Mouse (Mus musculus) midbrain, postnatal 0 days (tissue): Measurements from ENCODE around the gene Rgs17. TPM values are rescaled to one million over a fixed set of nuclear protein-coding genes. Genes with fewer than 3 reads are reported as not detected.

ENCODE experiments used
- ATAC-seq: fragments of 200-750 bp; cut with Nextera tagmentation; 2 replicates; pipeline ENCODE4 v1.8.0; 2017; ENCODE audit warnings: moderate number of reproducible peaks, mild to moderate bottlenecking, moderate TSS enrichment, moderate library complexity; ENCODE audit not compliant: low FRiP score
- DNase-seq: peaks from one replicate; pipeline ENCODE4 v3.0.0-alpha.2; 2015; ENCODE audit warnings: low spot score
- H3K27ac ChIP-seq: fragments of 300-500 bp; sonication (generic); 2 replicates; pipeline ENCODE4 v1.5.1; 2014; ENCODE audit warnings: low read depth, mild to moderate bottlenecking, low read length, mixed read lengths
- H3K27me3 ChIP-seq: fragments of 300-500 bp; sonication (generic); 2 replicates; pipeline ENCODE4 v1.6.1; 2014; ENCODE audit warnings: low read length, control low read depth, mixed read lengths; ENCODE audit not compliant: insufficient read depth
- H3K36me3 ChIP-seq: fragments of 300-500 bp; sonication (generic); 2 replicates; pipeline ENCODE4 v1.6.1; 2014; ENCODE audit warnings: low read length, control low read depth, mixed read lengths; ENCODE audit not compliant: insufficient read depth
- H3K4me1 ChIP-seq: fragments of 300-500 bp; sonication (generic); 2 replicates; pipeline ENCODE4 v1.6.1; 2014; ENCODE audit warnings: mild to moderate bottlenecking, control low read depth, antibody characterized with exemption, low read length, mixed read lengths; ENCODE audit not compliant: insufficient read depth
- H3K4me2 ChIP-seq: fragments of 300-500 bp; sonication (generic); 2 replicates; pipeline ENCODE4 v1.6.1; 2014; ENCODE audit warnings: low read depth, mild to moderate bottlenecking, low read length, mixed read lengths; ENCODE audit not compliant: poor library complexity, severe bottlenecking
- H3K4me3 ChIP-seq: fragments of 300-500 bp; sonication (generic); 2 replicates; pipeline ENCODE4 v1.5.1; 2014; ENCODE audit warnings: low read depth, mild to moderate bottlenecking, low read length, moderate library complexity
- H3K9ac ChIP-seq: fragments of 300-500 bp; sonication (generic); replicated peaks from 2 replicates; pipeline ENCODE4 v1.6.1; 2014; ENCODE audit warnings: mild to moderate bottlenecking, low read length, moderate library complexity, mixed read lengths; ENCODE audit not compliant: poor library complexity, severe bottlenecking
- H3K9me3 ChIP-seq: fragments of 300-500 bp; sonication (generic); 2 replicates; pipeline ENCODE4 v1.6.1; 2016; ENCODE audit warnings: low read length, control low read depth
- CTCF ChIP-seq: IDR thresholded peaks from 2 replicates; pipeline ENCODE4 v1.5.1; 2016; ENCODE audit warnings: antibody characterized with exemption, mild to moderate bottlenecking
- WGBS: fragments of 180-500 bp; shearing (Covaris S2); extraction: QIAGEN DNeasy Blood & Tissue Kit; methylation state at CpG from one replicate; pipeline ENCODE4 v1.1.7; 2014; 5-methylcytosine and 5-hydroxymethylcytosine counted together
- polyA plus RNA-seq: library from polyadenylated mRNA; unstranded; fragments of >200 nt; fragmentation: Nextera tagmentation; extraction: Ambion mirVana; gene quantifications from 2 replicates; pipeline ENCODE4 v1.2.1, GENCODE M21; 2015
- total RNA-seq: library from RNA; depleted of rRNA; stranded (reverse); fragments of >200 nt; gene quantifications from 2 replicates; pipeline ENCODE4 v1.2.3, GENCODE M21; 2014

Gene Rgs17
- total and polyA plus RNA-seq, 2 experiments from 2014 or later = 45.9 to 58.8 TPM

GRCm38 (mm10) chr10:5867981-5868552, 54.1 kb downstream of the Rgs17 start:
- 52% methylated on average over 11 of the region's 11 CpGs for WGBS
- peak; percentile 79 for DNase-seq

GRCm38 (mm10) chr10:5865996-5866395, 56.2 kb downstream of the Rgs17 start:
- H3K9ac ChIP-seq = no peak overlapping the region
- 66% methylated on average over 2 of the region's 2 CpGs for WGBS
- peak; percentile 55 for TF ChIP-seq CTCF
- H3K27me3 ChIP-seq = no peaks in the 10 kb centered on the region
- H3K4me1 ChIP-seq = no peaks in the 10 kb centered on the region
- ATAC-seq = no peak
- H3K4me3 ChIP-seq = no peak overlapping the region
- no peaks in the 10 kb centered on the region for H3K9me3 ChIP-seq
- DNase-seq = peak; percentile 44
- H3K27ac ChIP-seq = no peak overlapping the region
- H3K4me2 ChIP-seq = no peak overlapping the region
- peaks cover 5% of the 10 kb centered on the region; the same call in 1 of the 2 replicates for H3K36me3 ChIP-seq

More at GRCm38 (mm10) chr10:5867981-5868552, 54.1 kb downstream of the Rgs17 start:
- Histone ChIP-seq H3K9ac (no peak overlapping the region), H3K27ac (peak overlapping the region; percentile 43; the same call in 1 of the 2 replicates), H3K27me3 (no peaks in the 10 kb centered on the region), H3K36me3 (no peaks in the 10 kb centered on the region), H3K4me2 (peak overlapping the region; percentile 22), H3K9me3 (no peaks in the 10 kb centered on the region), H3K4me3 (no peak overlapping the region), H3K4me1 (no peaks in the 10 kb centered on the region)
- TF ChIP-seq CTCF = no peak
- ATAC-seq = peak; percentile 77; the same call in 1 of the 2 replicates

GRCm38 (mm10) chr10:5862669-5863068, 59.5 kb downstream of the Rgs17 start:
- WGBS = 98% methylated on average over 3 of the region's 3 CpGs
- Histone ChIP-seq H3K4me1 (no peaks in the 10 kb centered on the region), H3K9me3 (no peaks in the 10 kb centered on the region), H3K4me3 (no peak overlapping the region), H3K27me3 (no peaks in the 10 kb centered on the region), H3K36me3 (peaks cover 12% of the 10 kb centered on the region; the same call in 1 of the 2 replicates), H3K27ac (no peak overlapping the region), H3K9ac (no peak overlapping the region), H3K4me2 (no peak overlapping the region)
- DNase-seq (no peak), ATAC-seq (no peak)
- TF ChIP-seq CTCF = no peak; the same call in 1 of the 2 replicates

GRCm38 (mm10) chr10:5860849-5861248, 61.4 kb downstream of the Rgs17 start:
- Histone ChIP-seq H3K4me1 (no peaks in the 10 kb centered on the region), H3K36me3 (peaks cover 12% of the 10 kb centered on the region; the same call in 1 of the 2 replicates), H3K27ac (no peak overlapping the region), H3K4me3 (no peak overlapping the region), H3K9me3 (no peaks in the 10 kb centered on the region), H3K9ac (no peak overlapping the region), H3K4me2 (no peak overlapping the region), H3K27me3 (no peaks in the 10 kb centered on the region)
- ATAC-seq = no peak
- WGBS = 82% methylated on average over 3 of the region's 3 CpGs
- no peak for TF ChIP-seq CTCF
- DNase-seq = no peak

GRCm38 (mm10) chr10:5859729-5860128, 62.5 kb downstream of the Rgs17 start:
- H3K27ac ChIP-seq = no peak overlapping the region
- ATAC-seq (no peak), DNase-seq (no peak)
- no peaks in the 10 kb centered on the region for H3K27me3 ChIP-seq
- H3K4me3 ChIP-seq = no peak overlapping the region
- 71% methylated on average over 4 of the region's 4 CpGs for WGBS
- no peaks in the 10 kb centered on the region for H3K9me3 ChIP-seq
- H3K36me3 ChIP-seq = peaks cover 12% of the 10 kb centered on the region; the same call in 1 of the 2 replicates
- TF ChIP-seq CTCF = peak; percentile 54
- H3K4me2 ChIP-seq = no peak overlapping the region
- no peak overlapping the region for H3K9ac ChIP-seq
- H3K4me1 ChIP-seq = no peaks in the 10 kb centered on the region

- DNase-seq (no peak), ATAC-seq (no peak)
- Histone ChIP-seq H3K4me3 (no peak overlapping the region), H3K4me2 (no peak overlapping the region), H3K9ac (no peak overlapping the region), H3K27me3 (no peaks in the 10 kb centered on the region), H3K9me3 (no peaks in the 10 kb centered on the region), H3K27ac (no peak overlapping the region), H3K4me1 (no peaks in the 10 kb centered on the region), H3K36me3 (peaks cover 12% of the 10 kb centered on the region; the same call in 1 of the 2 replicates)
- no peak for TF ChIP-seq CTCF
- 60% methylated on average over 10 of the region's 10 CpGs for WGBS
Measured at GRCm38 (mm10) chr10:5857996-5858549, 64.1 kb downstream of the Rgs17 start.
